Mouse (Mus musculus) heart, adult 2 months (tissue): Measurements from ENCODE around the gene Pxn.

Source experiments
- CTCF ChIP-seq: fragments of 200-600 bp; IDR thresholded peaks from 2 replicates; pipeline ENCODE4 v1.8.1; 2022; ENCODE audit warnings: antibody characterized with exemption, mild to moderate bottlenecking, moderate library complexity
- EP300 ChIP-seq: fragments of 200-500 bp; IDR thresholded peaks from 2 replicates; pipeline ENCODE4 v1.6.1; 2011; ENCODE audit warnings: low read depth, low read length, control low read depth; ENCODE audit not compliant: insufficient read depth

- TF ChIP-seq CTCF (no peak), EP300 (no peak)
These were observed 7.9 kb downstream of the Pxn start for GRCm38 (mm10) chr5:115514346-115514745.
